Mouse (Mus musculus): ENCODE measurements around the gene Tmem235. TPM values are rescaled to one million over a fixed set of nuclear protein-coding genes. Genes with fewer than 3 reads are reported as not detected.
"Not testable (repeated sequence)": the region's sequence is repeated elsewhere in the genome, so short reads cannot be mapped to it uniquely, and the experiment has no call there.

Gene Tmem235
- polyA plus RNA-seq, 1 experiment from 2014 or later, result not detected

GRCm38 (mm10) chr11:117828149-117828887 is 32.2 kb upstream of the Tmem235 start:
- H3K9me3 ChIP-seq (ENCODE audit: control insufficient read depth, low read length), result no peaks in the 10 kb centered on the region
- no peak overlapping the region for H3K4me2 ChIP-seq (ENCODE audit: low read depth, low read length, severe bottlenecking)
- 84% methylated on average over 18 of the region's 18 CpGs for WGBS
- no peak overlapping the region for H3K4me3 ChIP-seq (ENCODE audit: low read depth, low read length)
- DNase-seq (ENCODE audit: low spot score) (no peak), ATAC-seq (replicated peaks; ENCODE audit: low FRiP score) (no peak)
- no peaks in the 10 kb centered on the region for H3K27me3 ChIP-seq (ENCODE audit: control insufficient read depth, insufficient read depth, low read length)
- no peaks in the 10 kb centered on the region for H3K36me3 ChIP-seq (ENCODE audit: control insufficient read depth, insufficient read depth, low read length)
- no peak overlapping the region for H3K27ac ChIP-seq (ENCODE audit: low read depth, low read length)
- H3K9ac ChIP-seq (ENCODE audit: low read length), result peak overlapping the region; percentile 6; the same call in 1 of the 2 replicates
- H3K4me1 ChIP-seq (replicated peaks; ENCODE audit: control insufficient read depth, insufficient read depth, low read length), result peaks cover 14% of the 10 kb centered on the region

DNA sequence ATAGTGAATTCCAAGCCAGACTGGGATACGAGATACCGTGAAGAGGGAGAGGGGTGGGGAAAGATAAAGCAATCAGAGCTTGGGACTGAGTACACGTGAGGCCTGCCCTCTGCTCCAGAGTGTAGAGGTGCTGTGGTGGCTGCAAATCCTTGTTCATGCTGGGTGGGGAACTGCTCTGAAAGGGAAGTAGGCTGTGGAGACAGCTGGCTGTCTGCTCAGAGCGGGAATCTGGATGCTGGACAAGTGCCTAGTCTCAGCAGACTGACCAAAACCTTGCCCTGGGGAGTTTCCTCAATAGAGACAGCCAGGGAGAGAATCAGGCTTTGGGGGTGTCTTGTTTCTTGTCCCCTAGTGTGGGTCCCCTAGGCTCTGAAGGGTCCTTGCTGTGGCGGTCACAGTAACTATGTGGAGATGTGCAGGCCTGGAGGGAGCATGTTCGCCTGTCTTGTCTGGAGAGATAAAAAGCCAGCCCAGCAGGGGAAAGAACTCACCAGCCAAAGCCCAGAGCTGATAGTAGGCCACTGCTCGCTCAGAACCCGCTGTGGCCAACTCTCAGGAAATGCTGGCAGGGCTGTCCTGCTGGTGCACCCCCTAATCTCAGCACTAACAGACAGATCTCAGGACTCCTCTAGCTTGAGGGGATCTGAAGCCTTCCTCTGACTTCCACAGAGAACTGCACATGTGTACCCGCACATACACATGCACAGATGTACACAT is 31.5 kb upstream of the Tmem235 start:
- Histone ChIP-seq H3K9me3 (ENCODE audit: control insufficient read depth, low read length) (no peaks in the 10 kb centered on the region), H3K36me3 (ENCODE audit: control insufficient read depth, insufficient read depth, low read length) (no peaks in the 10 kb centered on the region), H3K9ac (ENCODE audit: low read length) (no peak overlapping the region), H3K27ac (ENCODE audit: low read depth, low read length) (no peak overlapping the region), H3K4me3 (ENCODE audit: low read depth, low read length) (no peak overlapping the region), H3K4me2 (ENCODE audit: low read depth, low read length, severe bottlenecking) (no peak overlapping the region), H3K27me3 (ENCODE audit: control insufficient read depth, insufficient read depth, low read length) (no peaks in the 10 kb centered on the region), H3K4me1 (replicated peaks; ENCODE audit: control insufficient read depth, insufficient read depth, low read length) (peaks cover 12% of the 10 kb centered on the region)
- WGBS, result 63% methylated on average over 9 of the region's 9 CpGs
- ATAC-seq (replicated peaks; ENCODE audit: low FRiP score) (no peak), DNase-seq (ENCODE audit: low spot score) (no peak)

- Histone ChIP-seq H3K9ac (ENCODE audit: low read length) (no peak overlapping the region), H3K27me3 (ENCODE audit: control insufficient read depth, insufficient read depth, low read length) (no peaks in the 10 kb centered on the region), H3K4me3 (ENCODE audit: low read depth, low read length) (no peak overlapping the region), H3K4me1 (replicated peaks; ENCODE audit: control insufficient read depth, insufficient read depth, low read length) (peaks cover 8% of the 10 kb centered on the region), H3K36me3 (ENCODE audit: control insufficient read depth, insufficient read depth, low read length) (no peaks in the 10 kb centered on the region), H3K4me2 (ENCODE audit: low read depth, low read length, severe bottlenecking) (no peak overlapping the region), H3K9me3 (ENCODE audit: control insufficient read depth, low read length) (no peaks in the 10 kb centered on the region), H3K27ac (ENCODE audit: low read depth, low read length) (no peak overlapping the region)
- DNase-seq (ENCODE audit: low spot score), result no peak
- 87% methylated on average over 2 of the region's 2 CpGs for WGBS
- ATAC-seq (replicated peaks; ENCODE audit: low FRiP score), result no peak
Measured at GRCm38 (mm10) chr11:117829671-117830215, 30.8 kb upstream of the Tmem235 start.

DNA sequence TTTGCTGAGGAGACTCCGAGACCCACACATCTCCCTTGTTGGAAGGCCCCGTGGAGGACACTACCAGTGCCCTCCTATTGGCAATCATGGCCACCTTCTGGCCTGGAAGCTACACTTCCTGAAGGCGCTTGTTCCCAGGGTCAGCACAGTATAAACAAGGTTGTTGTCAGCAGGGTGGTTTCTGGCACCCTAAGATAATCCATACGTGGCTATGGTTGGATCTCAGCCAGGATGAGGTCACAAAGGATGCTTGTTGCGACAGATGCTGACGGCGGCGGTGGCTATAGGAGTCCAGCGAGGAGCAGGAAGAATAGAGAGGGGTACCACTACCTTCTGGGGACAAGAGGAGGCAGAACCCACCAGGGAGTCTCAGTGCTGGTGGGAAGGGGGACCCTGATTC is 30.2 kb upstream of the Tmem235 start:
- Histone ChIP-seq H3K27ac (ENCODE audit: low read depth, low read length) (no peak overlapping the region), H3K9me3 (ENCODE audit: control insufficient read depth, low read length) (no peaks in the 10 kb centered on the region), H3K4me1 (replicated peaks; ENCODE audit: control insufficient read depth, insufficient read depth, low read length) (peaks cover 8% of the 10 kb centered on the region), H3K36me3 (ENCODE audit: control insufficient read depth, insufficient read depth, low read length) (no peaks in the 10 kb centered on the region), H3K27me3 (ENCODE audit: control insufficient read depth, insufficient read depth, low read length) (no peaks in the 10 kb centered on the region), H3K4me3 (ENCODE audit: low read depth, low read length) (no peak overlapping the region), H3K9ac (ENCODE audit: low read length) (no peak overlapping the region), H3K4me2 (ENCODE audit: low read depth, low read length, severe bottlenecking) (no peak overlapping the region)
- no peak for DNase-seq (ENCODE audit: low spot score)
- no peak for ATAC-seq (replicated peaks; ENCODE audit: low FRiP score)
- 88% methylated on average over 9 of the region's 9 CpGs for WGBS

DNA sequence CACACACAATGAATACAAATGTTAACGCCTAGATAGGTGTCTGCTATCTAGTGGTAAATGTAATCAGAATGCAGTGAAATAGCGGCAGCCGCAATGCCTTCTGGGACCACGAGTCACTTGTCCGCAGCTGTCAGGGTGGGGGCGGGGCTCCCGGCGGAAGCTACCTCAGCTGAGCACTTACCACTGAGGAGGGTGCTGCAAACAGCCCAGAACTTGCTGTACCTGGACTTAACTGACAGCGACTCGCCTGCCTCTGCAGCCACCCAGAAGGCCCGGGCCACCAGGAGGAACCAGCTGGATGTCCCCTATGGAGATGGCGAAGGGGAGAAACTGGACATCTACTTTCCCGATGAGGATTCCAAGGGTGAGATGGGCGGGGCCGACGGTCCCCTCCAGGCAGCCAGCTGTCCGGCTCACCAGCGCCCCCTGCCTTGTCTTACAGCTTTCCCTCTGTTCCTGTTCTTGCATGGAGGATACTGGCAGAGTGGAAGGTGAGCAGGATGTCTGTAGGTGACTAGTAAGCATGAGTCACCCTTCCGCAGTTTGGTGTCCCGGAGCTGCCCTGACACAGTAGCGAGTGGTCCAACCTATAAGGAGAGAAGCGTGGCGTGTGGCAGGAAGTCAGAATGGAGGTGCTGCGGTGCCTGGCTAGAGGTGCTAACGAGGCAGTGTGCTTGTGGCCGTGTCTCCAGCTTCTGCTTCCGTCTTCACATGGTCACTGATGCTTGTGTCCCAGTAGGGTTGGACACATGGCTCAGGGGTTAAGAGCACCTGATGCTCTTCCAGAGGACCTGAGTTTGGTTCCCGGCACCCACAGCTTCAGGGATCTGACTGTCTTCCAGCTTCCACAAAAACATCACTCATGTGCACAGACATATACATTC is 28.2 kb upstream of the Tmem235 start:
- H3K27me3 ChIP-seq (ENCODE audit: control insufficient read depth, insufficient read depth, low read length), result no peaks in the 10 kb centered on the region
- no peak overlapping the region for H3K27ac ChIP-seq (ENCODE audit: low read depth, low read length)
- no peaks in the 10 kb centered on the region for H3K9me3 ChIP-seq (ENCODE audit: control insufficient read depth, low read length)
- H3K4me1 ChIP-seq (replicated peaks; ENCODE audit: control insufficient read depth, insufficient read depth, low read length), result peaks cover 3% of the 10 kb centered on the region; the same call in 1 of the 2 replicates
- 17% methylated on average over 28 of the region's 28 CpGs for WGBS
- 0 out of 2 replicates have a peak overlapping the region, but pooled peaks have one; percentile 17 for H3K9ac ChIP-seq (ENCODE audit: low read length)
- ATAC-seq (replicated peaks; ENCODE audit: low FRiP score) (peak; percentile 71), DNase-seq (ENCODE audit: low spot score) (peak; percentile 92)
- no peaks in the 10 kb centered on the region for H3K36me3 ChIP-seq (ENCODE audit: control insufficient read depth, insufficient read depth, low read length)
- peak overlapping the region; percentile 28 for H3K4me3 ChIP-seq (ENCODE audit: low read depth, low read length)
- H3K4me2 ChIP-seq (ENCODE audit: low read depth, low read length, severe bottlenecking), result peak overlapping the region; percentile 52

DNA sequence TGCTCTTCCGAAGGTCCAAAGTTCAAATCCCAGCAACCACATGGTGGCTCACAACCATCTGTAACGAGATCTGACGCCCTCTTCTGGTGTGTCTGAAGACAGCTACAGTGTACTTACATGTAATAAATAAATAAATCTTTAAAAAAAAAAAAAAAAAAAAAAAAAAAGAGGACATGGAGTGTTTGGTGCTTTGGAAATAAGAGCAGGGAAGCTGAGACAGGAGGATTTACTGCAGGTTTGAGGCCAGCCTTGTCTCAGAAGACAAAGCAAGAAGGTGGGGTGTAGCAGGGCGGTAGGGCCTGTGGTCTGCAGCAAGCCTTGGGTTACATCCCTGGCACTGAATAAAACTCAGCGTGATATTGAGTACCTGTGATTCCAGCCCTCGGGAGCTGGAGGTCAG is 27.0 kb upstream of the Tmem235 start:
- not testable (repeated sequence) for H3K4me2 ChIP-seq (ENCODE audit: low read depth, low read length, severe bottlenecking); H3K9me3 ChIP-seq (ENCODE audit: control insufficient read depth, low read length); H3K27me3 ChIP-seq (ENCODE audit: control insufficient read depth, insufficient read depth, low read length); ATAC-seq (replicated peaks; ENCODE audit: low FRiP score); H3K4me3 ChIP-seq (ENCODE audit: low read depth, low read length); H3K36me3 ChIP-seq (ENCODE audit: control insufficient read depth, insufficient read depth, low read length); H3K4me1 ChIP-seq (replicated peaks; ENCODE audit: control insufficient read depth, insufficient read depth, low read length); H3K27ac ChIP-seq (ENCODE audit: low read depth, low read length); H3K9ac ChIP-seq (ENCODE audit: low read length); DNase-seq (ENCODE audit: low spot score)
- 93% methylated on average over 4 of the region's 6 CpGs for WGBS

DNA sequence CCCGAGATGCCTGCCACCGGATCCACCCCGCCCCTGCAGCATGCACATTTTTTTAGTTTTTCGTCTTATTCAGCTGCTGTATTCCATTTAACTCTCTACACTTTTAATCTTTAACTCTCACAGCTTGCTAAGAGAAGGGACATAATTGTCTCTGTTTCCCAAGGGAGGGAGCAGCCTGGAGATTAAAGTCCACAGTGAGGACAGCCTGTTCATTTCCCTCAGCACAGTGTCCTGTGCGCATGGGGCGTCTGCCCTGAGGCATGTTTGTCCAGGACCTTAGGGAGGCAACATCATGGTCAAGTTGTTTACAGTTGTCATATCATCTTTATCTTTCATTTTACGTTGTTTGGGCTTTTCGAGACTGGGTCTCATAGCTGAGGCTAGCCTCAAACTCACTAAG is 26.5 kb upstream of the Tmem235 start:
- Histone ChIP-seq H3K9ac (ENCODE audit: low read length) (no peak overlapping the region), H3K9me3 (ENCODE audit: control insufficient read depth, low read length) (no peaks in the 10 kb centered on the region), H3K36me3 (ENCODE audit: control insufficient read depth, insufficient read depth, low read length) (no peaks in the 10 kb centered on the region), H3K27me3 (ENCODE audit: control insufficient read depth, insufficient read depth, low read length) (no peaks in the 10 kb centered on the region), H3K4me3 (ENCODE audit: low read depth, low read length) (no peak overlapping the region), H3K27ac (ENCODE audit: low read depth, low read length) (no peak overlapping the region), H3K4me2 (ENCODE audit: low read depth, low read length, severe bottlenecking) (no peak overlapping the region), H3K4me1 (replicated peaks; ENCODE audit: control insufficient read depth, insufficient read depth, low read length) (no peaks in the 10 kb centered on the region; the same call in 1 of the 2 replicates)
- DNase-seq (ENCODE audit: low spot score) (no peak), ATAC-seq (replicated peaks; ENCODE audit: low FRiP score) (no peak)
- WGBS, result 94% methylated on average over 8 of the region's 8 CpGs

GRCm38 (mm10) chr11:117836306-117836705 is 24.2 kb upstream of the Tmem235 start:
- Histone ChIP-seq H3K4me2 (ENCODE audit: low read depth, low read length, severe bottlenecking) (peak overlapping the region; percentile 24; the same call in 1 of the 2 replicates), H3K9ac (ENCODE audit: low read length) (no peak overlapping the region), H3K36me3 (ENCODE audit: control insufficient read depth, insufficient read depth, low read length) (no peaks in the 10 kb centered on the region), H3K4me3 (ENCODE audit: low read depth, low read length) (no peak overlapping the region), H3K4me1 (replicated peaks; ENCODE audit: control insufficient read depth, insufficient read depth, low read length) (no peaks in the 10 kb centered on the region; the same call in 1 of the 2 replicates), H3K27ac (ENCODE audit: low read depth, low read length) (no peak overlapping the region), H3K9me3 (ENCODE audit: control insufficient read depth, low read length) (no peaks in the 10 kb centered on the region), H3K27me3 (ENCODE audit: control insufficient read depth, insufficient read depth, low read length) (no peaks in the 10 kb centered on the region)
- 26% methylated on average over 13 of the region's 13 CpGs for WGBS
- DNase-seq (ENCODE audit: low spot score), result no peak
- ATAC-seq (replicated peaks; ENCODE audit: low FRiP score), result no peak
